Mouse (Mus musculus): ENCODE measurements around the gene Herc6. TPM values are rescaled to one million over a fixed set of nuclear protein-coding genes. Genes with fewer than 3 reads are reported as not detected.

The Herc6 gene
- total RNA-seq, 2 experiments from 2014 or later: 0.41 to 1.6 TPM

Other genes starting within 250 kb of the Herc6 start
- not detected for gene Vmn1r17, start 217.3 kb upstream of the Herc6 start, total RNA-seq (2021)
- not detected for gene Vmn1r18, start 185.2 kb upstream of the Herc6 start, total RNA-seq (2021)
- gene Vmn1r19, start 177.2 kb upstream of the Herc6 start, total RNA-seq (2021): not detected
- gene Vmn1r20, start 152.1 kb upstream of the Herc6 start, total RNA-seq (2021): not detected
- gene Ppm1k, start 45.5 kb upstream of the Herc6 start, total RNA-seq (2021): 10 to 100 TPM; 11.2 to 14.1 TPM
- gene Pyurf, start 111.1 kb downstream of the Herc6 start, total RNA-seq (2021): 10 to 100 TPM; 13.6 to 14.4 TPM
- 1 to 10 TPM; 8.1 to 8.5 TPM for gene Lancl2, start 121.5 kb downstream of the Herc6 start, total RNA-seq (2021)
- gene Vopp1, start 244.2 kb downstream of the Herc6 start, total RNA-seq (2021): 1 to 10 TPM; 5.1 to 7.5 TPM

Measured in gastrocnemius, postnatal 25 days (tissue).